In genomic region chr2:168911527-168911926, GRCm38 (mm10) we compare ENCODE assay signal across 8 mouse cellular contexts. TPM values are rescaled to one million over a fixed set of nuclear protein-coding genes. Genes with fewer than 3 reads are reported as not detected.
DNase-seq lines count a peak whose midpoint lies in the region; ATAC-seq lines count a peak whose summit lies in the region.

No protein-coding gene starts in this region.

- WGBS in heart, embryonic 11.5 days (ENCODE audit: insufficient replicate concordance): 3% methylated on average over 19 of the region's 19 CpGs
- 2% methylated on average over 19 of the region's 19 CpGs for WGBS in hindbrain, embryonic 14.5 days
- 3% methylated on average over 19 of the region's 19 CpGs for WGBS in midbrain, embryonic 15.5 days

- H3K4me3 ChIP-seq in heart, embryonic 11.5 days (ENCODE audit: low read depth, low read length): peak overlapping the region; percentile 57
- H3K4me3 ChIP-seq in hindbrain, embryonic 14.5 days (replicated peaks; ENCODE audit: low read length): peak overlapping the region; percentile 50
- H3K4me3 ChIP-seq in midbrain, embryonic 15.5 days: peak overlapping the region; percentile 58

- intact Hi-C loops in heart, postnatal 10 days (cut with DNase I): no loop called here

- no peak for ATAC-seq in heart, embryonic 11.5 days (replicated peaks; ENCODE audit: insufficient number of reproducible peaks, low FRiP score, low TSS enrichment)
- ATAC-seq in hindbrain, embryonic 14.5 days (ENCODE audit: low FRiP score): no peak
- no peak for ATAC-seq in midbrain, embryonic 15.5 days (replicated peaks)
- no peak for ATAC-seq in megakaryocyte, adult 5-6 weeks (ENCODE audit: poor library complexity, severe bottlenecking)

- DNase-seq in heart, postnatal 10 days: no peak
- peak; percentile 50 for DNase-seq in embryo, embryonic 10.5 days (ENCODE audit: low spot score)
- DNase-seq in hindbrain, embryonic 14.5 days (ENCODE audit: low spot score): no peak
- DNase-seq in testis, postnatal 10 days (ENCODE audit: low spot score): no peak
- no peak for DNase-seq in frontal cortex, postnatal 25 days (ENCODE audit: low spot score in 2 of 2)

- H3K27ac ChIP-seq in heart, embryonic 11.5 days (ENCODE audit: low read depth, low read length): no peak overlapping the region
- no peak overlapping the region for H3K27ac ChIP-seq in hindbrain, embryonic 14.5 days
- peak overlapping the region; percentile 68 for H3K27ac ChIP-seq in midbrain, embryonic 15.5 days

- no peaks in the 10 kb centered on the region for H3K36me3 ChIP-seq in heart, embryonic 11.5 days (ENCODE audit: control insufficient read depth, insufficient read depth, low read length)
- no peaks in the 10 kb centered on the region for H3K36me3 ChIP-seq in hindbrain, embryonic 14.5 days (replicated peaks; ENCODE audit: control insufficient read depth, insufficient read depth)
- H3K36me3 ChIP-seq in midbrain, embryonic 15.5 days (replicated peaks): no peaks in the 10 kb centered on the region

- peak overlapping the region; percentile 95 for H3K4me2 ChIP-seq in heart, embryonic 11.5 days
- H3K4me2 ChIP-seq in hindbrain, embryonic 14.5 days (replicated peaks): peak overlapping the region; percentile 89
- peak overlapping the region; percentile 98 for H3K4me2 ChIP-seq in midbrain, embryonic 15.5 days

- H3K9me3 ChIP-seq in heart, embryonic 11.5 days (replicated peaks; ENCODE audit: control insufficient read depth, low read length): no peaks in the 10 kb centered on the region
- H3K9me3 ChIP-seq in hindbrain, embryonic 14.5 days (ENCODE audit: control insufficient read depth, low read length): no peaks in the 10 kb centered on the region
- H3K9me3 ChIP-seq in midbrain, embryonic 15.5 days: no peaks in the 10 kb centered on the region

- H3K9ac ChIP-seq in heart, embryonic 11.5 days (ENCODE audit: low read depth, low read length): no peak overlapping the region
- H3K9ac ChIP-seq in hindbrain, embryonic 14.5 days: peak overlapping the region; percentile 54
- peak overlapping the region; percentile 57; the same call in 1 of the 2 replicates for H3K9ac ChIP-seq in midbrain, embryonic 15.5 days

- H3K4me1 ChIP-seq in heart, embryonic 11.5 days (ENCODE audit: control insufficient read depth, insufficient read depth, low read length): peaks cover 8% of the 10 kb centered on the region; the same call in 1 of the 2 replicates
- H3K4me1 ChIP-seq in hindbrain, embryonic 14.5 days (replicated peaks; ENCODE audit: control insufficient read depth, insufficient read depth, low read length): peaks cover 20% of the 10 kb centered on the region
- H3K4me1 ChIP-seq in midbrain, embryonic 15.5 days: peaks cover 24% of the 10 kb centered on the region

- H3K27me3 ChIP-seq in heart, embryonic 11.5 days (ENCODE audit: control insufficient read depth, insufficient read depth, low read length): peaks cover 51% of the 10 kb centered on the region
- peaks cover 30% of the 10 kb centered on the region for H3K27me3 ChIP-seq in hindbrain, embryonic 14.5 days (ENCODE audit: control insufficient read depth, insufficient read depth, low read length)
- peaks cover 29% of the 10 kb centered on the region for H3K27me3 ChIP-seq in midbrain, embryonic 15.5 days (replicated peaks)

RNA-seq across cellular contexts. Expression of gene Zfp64, which starts 43.9 kb away (rescaled TPM):
- 19.2 and 23.2 TPM in 2 replicates for polyA plus RNA-seq in heart, embryonic 11.5 days (2014; fragmentation: Nextera tagmentation; extraction: Ambion mirVana)
- 10 to 100 TPM; 11.7 to 12.1 TPM for total RNA-seq in heart, postnatal 10 days (2021)
- polyA plus RNA-seq in hindbrain, embryonic 14.5 days (2014; fragmentation: Nextera tagmentation; extraction: Ambion mirVana): 27.3 and 29.7 TPM in 2 replicates
- 44.5 and 46.9 TPM in 2 replicates for polyA plus RNA-seq in midbrain, embryonic 15.5 days (2015; fragmentation: Nextera tagmentation; extraction: Ambion mirVana)
- 6.7 and 8.8 TPM in 2 replicates for total RNA-seq in megakaryocyte, adult 5-6 weeks (2015)
- total RNA-seq in megakaryocyte, adult 5-6 weeks (2017): 13.8 and 17.2 TPM in 2 replicates
